Mouse (Mus musculus): ENCODE measurements around the gene Zfand5.
"Not testable (repeated sequence)": the region's sequence is repeated elsewhere in the genome, so short reads cannot be mapped to it uniquely, and the experiment has no call there.

Zfand5 gene

DNA sequence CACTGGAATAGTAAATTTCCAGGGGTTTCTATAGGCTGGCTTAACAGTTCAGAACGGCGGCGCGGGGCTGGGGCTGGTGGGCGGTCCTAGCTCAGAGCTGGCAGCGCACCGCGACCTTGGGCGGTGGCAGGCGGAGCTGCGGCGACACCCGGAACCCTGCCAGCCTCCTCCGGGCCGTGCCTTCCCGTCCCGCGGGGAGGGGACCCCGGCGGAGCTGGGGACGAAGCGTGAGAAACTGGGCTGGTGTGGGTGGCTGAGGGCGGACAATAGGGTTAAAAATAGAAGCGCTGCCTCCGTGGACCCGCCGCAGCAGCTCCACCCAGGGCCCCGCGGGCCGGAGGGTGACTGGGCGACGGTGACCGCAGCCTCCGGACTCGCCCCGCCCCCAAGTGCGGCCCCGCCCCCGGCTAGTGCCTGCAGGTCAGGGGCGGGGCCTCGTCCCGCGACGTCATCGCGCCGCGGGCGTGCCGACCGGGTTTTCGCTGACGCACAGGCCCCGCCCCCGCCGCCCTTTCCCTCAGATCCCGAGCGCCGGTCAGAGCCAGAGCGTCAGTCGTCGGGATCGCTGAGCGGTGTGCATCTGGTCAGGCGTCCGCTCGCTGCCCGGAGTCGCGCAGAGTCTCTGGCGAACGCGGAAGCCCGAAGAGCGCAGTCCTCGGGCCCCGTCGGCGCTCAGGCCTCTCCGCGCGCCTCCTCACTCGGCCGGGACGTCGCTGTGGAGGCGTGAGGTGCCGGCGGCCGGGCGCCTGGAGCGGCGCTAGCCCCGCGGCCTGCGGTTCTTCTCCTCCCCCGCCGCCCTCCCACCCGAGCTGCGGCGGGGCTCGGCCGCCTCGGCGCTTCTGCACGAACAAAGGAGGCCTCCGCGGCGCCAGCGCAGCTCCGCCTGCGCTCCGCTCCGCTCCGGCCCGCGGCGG is at the start of gene Zfand5:
TSS of gene Zfand5 (plus strand) at position 538 of the 914 bp plus-strand sequence.
- peak; percentile 98 for DNase-seq (ENCODE audit: extremely low spot score, low spot score)

DNA sequence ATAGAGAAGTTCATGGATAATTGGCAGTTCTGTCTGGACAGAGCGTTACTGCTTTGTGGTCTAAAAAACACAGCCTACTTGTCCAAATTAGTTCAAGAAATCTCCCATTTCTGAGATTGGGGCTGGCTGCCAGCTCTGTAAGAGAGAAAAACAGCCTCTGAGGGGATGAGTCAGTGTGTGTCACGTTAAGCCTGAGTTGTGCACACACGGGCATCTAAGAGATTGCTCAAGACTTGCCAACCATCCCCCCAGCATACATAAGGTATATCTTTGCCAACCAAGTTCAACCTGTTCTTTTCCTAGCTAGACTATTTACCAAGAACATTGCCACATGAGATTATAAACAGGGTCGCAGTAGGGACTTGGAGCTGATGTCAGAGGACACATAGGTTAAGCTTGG is 44.9 kb upstream of the Zfand5 start:
- no peak for DNase-seq (ENCODE audit: extremely low spot score, low spot score)

DNA sequence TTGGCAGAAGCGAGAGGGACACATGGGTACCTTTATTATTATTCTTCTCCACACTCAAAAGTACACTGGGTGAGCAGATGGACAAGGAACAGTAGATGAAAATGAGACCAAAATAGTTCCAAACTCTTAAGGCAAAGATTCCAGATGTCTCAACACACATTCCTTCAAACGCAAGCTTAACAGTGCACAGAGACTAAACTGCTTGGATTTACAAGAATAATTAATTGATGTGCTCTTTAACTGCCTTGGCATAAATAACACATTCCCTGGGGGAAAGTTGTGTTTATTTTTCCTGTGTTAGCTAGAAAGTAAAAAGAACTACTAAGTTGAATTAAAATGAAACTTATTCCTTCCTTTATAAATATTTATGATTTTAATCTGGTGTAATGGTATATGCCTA is 44.3 kb upstream of the Zfand5 start:
- no peak for DNase-seq (ENCODE audit: extremely low spot score, low spot score)

DNA sequence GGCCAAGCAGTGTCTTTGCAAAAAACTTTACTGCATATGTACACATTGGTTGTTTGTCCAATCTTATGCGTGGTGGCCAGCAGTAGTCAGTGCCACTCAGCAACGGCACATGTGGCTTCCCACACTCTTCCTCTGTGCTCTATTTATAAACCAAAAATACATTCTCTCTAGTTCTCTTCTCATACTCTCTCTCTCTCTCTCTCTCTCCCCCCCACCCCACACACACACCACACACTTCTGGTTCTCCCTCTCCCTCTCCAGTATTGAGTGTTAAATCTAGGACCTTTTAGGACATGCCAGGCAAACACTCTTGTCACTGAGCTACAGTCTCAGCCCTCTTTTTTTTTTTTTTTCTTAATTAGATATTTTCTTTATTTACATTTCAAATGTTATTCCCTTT is 23.3 kb upstream of the Zfand5 start:
- not testable (repeated sequence) for DNase-seq (ENCODE audit: extremely low spot score, low spot score)

DNA sequence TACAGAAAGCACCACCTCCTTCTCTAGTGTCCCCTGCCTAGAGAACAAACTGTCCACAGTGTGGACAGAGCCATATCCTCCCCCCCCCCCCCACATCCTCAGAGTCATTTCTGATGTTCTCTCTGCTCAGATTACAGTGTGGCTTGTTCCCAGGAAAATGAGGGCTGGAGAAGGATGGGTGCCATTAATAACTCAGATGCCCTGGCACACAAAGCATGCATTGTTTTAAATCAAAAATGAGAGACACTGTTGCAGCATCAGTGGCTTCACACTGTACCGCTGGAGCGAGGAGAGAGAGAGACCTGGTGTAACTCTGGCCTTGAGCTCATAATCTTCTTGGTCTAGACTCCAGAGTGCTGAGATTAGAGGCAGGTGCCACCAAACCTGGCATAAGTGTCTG is 18.2 kb upstream of the Zfand5 start:
- no peak for DNase-seq (ENCODE audit: extremely low spot score, low spot score)

DNA sequence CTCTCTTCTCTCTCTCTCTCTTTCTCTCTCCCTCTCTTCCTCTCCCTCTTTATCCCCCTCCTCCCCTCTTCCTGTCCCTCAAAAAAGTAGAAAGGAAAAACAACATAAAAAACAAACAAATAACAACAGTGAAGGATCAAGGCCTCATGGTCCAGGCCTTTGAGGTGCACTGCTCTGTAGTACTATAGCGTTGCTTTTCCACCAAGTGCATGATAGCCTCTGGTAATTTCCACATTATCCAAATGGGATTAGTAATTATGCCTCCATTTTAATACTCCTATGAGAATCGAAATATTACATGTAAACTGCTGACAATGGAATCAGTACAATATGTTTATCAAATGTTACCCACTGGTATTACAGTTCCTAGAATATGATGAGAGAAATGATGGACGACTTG is 16.2 kb upstream of the Zfand5 start:
- no peak for DNase-seq (ENCODE audit: extremely low spot score, low spot score)

DNA sequence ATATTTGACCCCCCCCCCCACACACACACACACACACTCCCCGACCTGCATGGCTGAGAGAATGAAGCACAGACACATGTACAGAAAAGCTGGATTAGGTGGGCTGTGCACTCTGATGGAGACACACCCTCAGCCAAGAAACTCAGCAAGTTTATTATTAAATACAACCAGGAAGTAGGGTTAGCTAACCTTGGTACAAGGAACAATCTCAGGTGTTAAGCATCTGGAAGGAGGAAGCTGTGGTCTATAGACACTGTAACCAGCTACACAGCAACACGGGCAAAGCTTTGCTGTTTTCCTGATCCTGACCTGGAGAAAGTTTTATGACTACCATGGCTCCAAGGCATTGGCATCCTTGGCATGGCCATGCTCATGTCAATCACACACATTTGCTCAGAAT is 12.6 kb upstream of the Zfand5 start:
- DNase-seq (ENCODE audit: extremely low spot score, low spot score) = no peak

DNA sequence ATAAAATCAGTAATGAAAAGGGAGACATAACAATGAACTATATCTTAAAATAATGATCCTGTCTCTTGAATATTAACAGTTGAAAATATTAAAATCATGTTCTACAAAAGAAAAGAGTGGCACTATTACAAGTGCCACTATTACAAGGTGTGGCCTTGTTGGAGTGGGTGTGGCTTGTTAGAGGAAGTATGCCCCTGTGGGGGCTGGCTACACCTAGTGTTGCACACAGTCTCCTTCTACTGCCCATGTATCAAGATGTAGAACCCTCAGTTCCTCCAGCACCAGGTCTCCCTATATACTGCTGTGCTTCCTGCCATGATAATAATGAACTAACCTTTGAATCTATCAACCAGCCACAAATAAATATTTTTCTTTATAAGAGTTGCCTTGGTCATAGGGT is 11.8 kb upstream of the Zfand5 start:
- DNase-seq (ENCODE audit: extremely low spot score, low spot score) = no peak

DNA sequence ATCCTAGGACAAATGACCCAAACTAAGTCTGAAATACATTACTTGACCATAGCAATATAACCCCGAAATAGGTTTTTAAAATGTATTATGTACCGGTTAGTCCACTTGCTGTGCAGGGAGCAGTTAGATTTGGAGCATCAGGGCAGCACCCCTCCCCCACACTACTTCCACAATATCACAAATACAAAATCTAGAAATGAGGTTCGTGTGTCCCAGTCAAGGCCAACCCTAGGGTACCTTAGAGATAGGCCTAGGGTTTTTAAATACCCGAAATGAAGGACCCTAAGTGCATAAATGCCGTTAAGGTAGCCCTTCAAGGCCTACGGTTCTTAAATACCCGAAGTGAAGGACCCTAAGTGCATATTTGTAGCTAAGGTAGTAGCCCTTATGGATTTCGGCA is 892 bp upstream of the Zfand5 start:
- DNase-seq (ENCODE audit: extremely low spot score, low spot score) = no peak

DNA sequence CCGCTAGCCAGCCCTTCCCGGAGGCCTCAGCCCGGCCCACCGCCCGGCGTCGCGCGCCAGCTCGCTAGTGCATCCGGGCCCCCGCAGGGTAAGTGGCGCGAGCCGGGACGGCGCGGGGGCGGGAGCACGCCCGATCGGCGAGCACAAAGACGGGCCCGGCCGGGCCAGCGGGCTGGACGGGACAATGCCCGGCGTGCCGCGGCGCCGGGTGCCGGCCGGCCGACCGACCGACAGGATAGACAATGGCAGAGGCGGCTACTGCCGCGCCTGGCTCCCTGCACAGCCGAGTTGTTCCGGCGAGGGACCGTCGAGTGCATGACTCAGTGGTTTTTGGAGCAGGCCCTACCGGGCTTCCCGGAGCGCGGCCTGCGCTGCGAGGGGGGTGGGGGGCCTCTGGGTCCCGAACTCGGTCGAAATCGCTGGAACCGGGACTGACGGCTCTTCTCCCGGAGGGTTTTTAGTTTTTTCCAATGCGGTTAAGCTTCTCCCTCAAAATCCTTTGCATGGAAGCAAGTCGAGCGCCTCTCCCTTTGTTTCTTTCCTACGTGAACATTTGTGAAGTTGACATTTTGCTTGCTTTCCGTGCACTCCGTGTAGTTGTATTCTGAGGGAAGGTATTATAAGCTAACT is 692 bp downstream of the Zfand5 start:
- peak; percentile 81 for DNase-seq (ENCODE audit: extremely low spot score, low spot score)

DNA sequence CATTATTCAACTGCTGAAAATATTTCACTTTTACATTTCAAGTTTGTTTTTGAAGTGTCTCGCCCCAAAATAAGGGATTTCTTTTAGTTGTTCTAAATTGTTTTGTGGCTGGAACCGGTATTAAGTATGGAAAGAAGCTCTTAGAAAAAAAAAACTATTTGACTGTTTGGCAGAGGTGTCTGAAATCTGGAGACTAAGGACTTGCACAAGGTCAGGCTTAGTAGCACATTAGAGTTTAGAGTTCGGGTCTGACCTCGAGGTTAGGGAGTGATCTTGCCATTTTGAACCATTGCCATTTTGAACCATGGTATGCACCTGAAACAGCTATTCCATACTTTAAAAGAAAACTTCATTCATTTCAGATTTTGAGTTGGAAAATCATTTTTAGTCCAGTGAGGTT is 1.4 kb downstream of the Zfand5 start:
- DNase-seq (ENCODE audit: extremely low spot score, low spot score) = no peak

DNA sequence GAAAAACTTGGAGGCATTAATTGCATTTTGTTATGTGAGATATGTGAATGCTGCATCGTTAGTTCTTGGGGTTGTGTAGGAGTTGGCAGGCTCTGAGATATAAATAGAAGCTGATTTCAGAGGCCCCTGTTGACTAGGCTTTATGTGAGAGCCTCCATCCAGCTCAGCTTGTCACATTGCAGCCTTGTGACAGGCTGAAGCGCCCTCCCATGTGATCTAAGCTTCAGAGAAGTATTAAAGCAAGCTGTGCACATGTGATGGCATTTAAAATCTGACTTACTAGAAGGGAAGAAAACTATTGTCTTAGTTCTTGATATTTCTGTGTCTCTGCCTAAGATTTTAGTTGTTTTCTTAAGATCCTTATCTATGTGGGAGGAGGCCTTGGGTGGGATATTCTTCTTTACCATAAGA is 2.1 kb downstream of the Zfand5 start:
- peak; percentile 23 for DNase-seq (ENCODE audit: extremely low spot score, low spot score)

DNA sequence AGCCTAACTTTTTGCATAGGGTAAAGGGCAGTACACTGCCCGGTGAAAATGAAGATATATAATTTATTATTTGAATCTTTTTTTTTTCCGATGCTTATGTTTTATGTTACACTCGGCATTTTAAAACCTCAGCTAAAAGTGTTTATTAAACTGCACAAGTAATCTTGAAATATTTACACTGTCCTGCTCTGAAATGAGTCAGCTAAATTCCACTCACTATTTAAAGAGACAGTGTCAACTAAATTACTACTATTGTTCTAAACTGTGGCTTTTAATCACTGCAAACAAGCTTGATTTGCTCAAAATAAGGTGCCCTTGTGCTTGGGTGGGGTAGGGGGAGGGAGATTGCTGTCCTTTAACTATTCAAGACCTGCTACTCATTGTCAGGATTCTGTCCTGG is 2.6 kb downstream of the Zfand5 start:
- no peak for DNase-seq (ENCODE audit: extremely low spot score, low spot score)

DNA sequence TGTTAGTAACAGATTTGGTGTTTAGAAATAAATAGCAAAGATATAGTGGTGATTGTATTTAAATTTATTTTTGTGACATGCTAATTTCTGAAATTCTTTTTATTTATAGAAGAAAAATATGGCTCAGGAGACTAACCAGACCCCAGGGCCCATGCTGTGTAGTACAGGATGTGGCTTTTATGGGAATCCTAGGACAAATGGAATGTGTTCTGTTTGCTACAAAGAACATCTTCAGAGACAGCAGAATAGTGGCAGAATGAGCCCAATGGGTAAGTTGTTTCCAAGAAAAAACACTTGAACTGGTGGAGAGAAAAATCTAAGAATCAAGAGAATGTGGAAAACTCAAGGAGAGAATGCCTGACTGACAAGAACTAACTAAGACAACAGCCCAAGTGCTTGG is 4.2 kb downstream of the Zfand5 start:
- DNase-seq (ENCODE audit: extremely low spot score, low spot score) = no peak

DNA sequence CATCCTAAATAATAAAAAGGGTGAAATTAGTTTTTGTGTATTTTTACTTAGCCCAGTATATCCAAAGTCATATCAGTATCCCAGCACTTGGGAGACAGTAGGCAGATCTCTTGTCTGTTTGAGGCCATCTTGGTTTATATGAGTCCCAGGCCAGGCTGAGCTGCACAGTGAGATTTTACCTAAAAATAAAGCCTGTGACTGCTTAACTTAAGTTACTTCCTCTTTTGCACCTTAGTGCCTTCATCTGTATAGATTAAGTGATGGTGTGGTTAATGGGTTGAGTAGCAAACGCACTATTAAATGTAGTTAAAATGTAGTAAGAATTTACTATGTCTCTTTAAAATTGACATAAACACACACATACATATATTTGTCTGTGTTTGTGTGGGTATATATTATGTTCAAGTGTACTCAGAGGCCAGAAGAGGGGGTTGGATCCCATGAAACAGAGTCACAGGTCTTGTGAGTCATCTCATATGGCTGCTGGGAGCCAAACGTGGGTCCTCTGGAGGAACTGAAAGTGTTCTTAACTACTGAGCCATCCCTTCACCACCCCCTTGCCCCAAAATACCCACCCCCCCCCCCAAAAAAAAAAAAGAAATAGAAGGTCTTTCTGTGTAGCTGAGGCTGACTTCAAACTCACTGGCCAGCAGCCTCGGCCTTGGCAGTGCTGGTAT is 14.5 kb downstream of the Zfand5 start:
- no peak for DNase-seq (ENCODE audit: extremely low spot score, low spot score)

DNA sequence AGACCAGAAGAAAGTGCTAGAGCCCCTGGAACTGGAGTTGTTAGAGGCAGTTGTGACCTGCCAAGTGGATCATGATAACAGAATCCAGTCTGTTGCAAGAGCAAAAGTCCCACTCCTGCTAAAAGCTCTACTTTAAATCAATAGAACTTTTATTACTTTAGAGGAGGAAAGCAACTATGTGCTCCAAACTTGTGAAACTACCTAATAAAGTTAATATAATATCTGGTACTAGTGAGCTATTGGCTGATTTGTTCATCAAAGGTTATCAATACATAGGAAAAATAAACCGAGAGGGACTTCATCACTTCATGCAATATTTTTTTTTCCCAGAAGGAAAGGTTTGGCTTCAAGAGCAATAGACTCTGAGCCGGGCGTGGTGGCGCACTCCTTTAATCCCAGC is 25.3 kb downstream of the Zfand5 start:
- DNase-seq (ENCODE audit: extremely low spot score, low spot score) = no peak

DNA sequence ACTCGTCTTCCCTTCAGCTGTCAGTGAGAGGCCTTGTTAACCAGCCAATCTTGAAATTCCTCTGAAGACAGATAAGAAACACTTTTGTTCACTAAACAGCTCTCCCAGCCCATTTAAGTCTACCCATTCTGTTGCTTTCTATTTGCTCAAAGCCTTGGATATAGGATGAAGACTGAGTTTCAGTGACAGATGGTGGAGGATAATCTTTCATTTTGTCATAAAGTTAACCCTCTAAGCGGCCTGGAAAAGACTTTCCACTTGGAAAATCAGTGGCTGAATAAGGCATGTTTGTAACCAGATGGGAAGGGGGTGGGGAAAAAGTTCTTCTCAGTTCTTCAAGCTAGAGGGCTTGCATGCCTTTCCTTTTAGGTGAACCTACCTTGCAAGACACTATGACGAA is 29.7 kb downstream of the Zfand5 start:
- DNase-seq (ENCODE audit: extremely low spot score, low spot score) = no peak

DNA sequence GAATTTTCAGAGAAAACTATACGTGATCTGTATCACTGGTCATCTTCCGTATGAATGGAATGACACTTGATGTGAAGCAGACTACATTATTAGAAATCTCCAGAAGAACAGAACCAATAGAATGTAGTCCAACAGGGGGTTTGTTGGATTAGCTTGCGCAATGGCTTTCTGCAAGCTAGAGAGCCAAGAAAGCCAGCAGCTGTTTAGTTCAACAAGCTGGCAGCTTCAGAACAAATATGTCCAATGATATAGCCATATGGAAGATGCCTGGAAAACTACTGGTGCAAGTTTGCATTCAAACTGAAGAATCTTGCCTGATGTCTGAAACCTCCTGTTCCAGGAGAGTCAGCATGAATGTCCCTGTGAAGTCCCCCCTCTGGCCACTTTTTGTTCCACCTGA is 35.7 kb downstream of the Zfand5 start:
- no peak for DNase-seq (ENCODE audit: extremely low spot score, low spot score)

DNA sequence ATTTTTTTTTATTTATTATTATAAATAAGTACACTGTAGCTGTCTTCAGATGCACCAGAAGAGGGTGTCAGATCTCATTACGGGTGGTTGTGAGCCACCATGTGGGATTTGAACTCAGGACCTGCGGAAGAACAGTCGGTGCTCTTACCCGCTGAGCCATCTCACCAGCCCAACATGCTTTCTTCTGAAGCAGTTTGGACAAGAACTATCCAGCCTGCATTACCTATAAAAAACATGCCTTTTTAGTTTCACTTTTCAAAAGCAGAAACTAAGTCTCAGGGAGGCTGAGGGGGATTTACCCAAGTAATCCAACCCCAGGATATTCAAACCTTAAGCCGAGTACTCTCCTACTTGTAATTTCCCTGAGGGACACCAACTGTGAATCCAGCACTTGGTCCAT is 38.3 kb downstream of the Zfand5 start:
- not testable (repeated sequence) for DNase-seq (ENCODE audit: extremely low spot score, low spot score)

DNA sequence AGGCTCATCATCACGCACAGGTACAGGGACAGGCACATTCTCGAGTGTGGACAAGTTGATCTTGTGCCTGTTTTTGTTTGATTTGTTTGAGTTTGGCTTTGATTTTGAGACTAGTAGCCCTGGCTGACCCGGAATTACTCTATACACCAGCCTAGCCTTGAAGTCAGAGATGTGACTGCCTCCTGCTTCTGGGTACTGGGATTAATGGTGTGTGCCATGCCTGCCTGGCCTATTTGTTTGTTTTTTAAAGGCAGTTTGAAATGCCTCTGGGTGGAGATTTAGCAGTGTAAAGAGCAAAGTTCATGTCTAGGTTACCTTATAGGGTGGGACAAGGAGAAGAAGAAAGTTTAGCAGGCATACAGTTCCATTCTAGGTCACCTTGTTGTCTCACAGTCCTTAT is 43.6 kb downstream of the Zfand5 start:
- no peak for DNase-seq (ENCODE audit: extremely low spot score, low spot score)

DNA sequence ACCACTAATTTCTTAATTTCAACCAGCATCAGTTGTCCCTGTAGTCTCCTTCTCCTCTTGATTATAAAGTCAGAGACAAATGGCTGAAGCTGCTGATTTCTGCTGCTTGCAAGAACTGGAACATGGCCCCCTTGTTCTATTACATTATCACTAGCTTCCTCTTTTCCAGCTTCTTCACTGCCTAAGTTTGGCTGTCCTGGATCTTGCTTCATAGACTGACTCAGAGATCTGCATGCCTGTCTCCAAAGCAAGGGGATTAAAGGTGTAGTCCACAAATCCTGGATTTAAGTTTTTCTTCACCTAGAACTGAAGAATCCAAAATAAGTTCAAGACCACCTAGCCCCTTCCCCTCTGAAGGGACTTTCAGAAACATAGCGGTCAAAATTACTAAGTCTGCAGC is 47.5 kb downstream of the Zfand5 start:
- DNase-seq (ENCODE audit: extremely low spot score, low spot score) = no peak

DNA sequence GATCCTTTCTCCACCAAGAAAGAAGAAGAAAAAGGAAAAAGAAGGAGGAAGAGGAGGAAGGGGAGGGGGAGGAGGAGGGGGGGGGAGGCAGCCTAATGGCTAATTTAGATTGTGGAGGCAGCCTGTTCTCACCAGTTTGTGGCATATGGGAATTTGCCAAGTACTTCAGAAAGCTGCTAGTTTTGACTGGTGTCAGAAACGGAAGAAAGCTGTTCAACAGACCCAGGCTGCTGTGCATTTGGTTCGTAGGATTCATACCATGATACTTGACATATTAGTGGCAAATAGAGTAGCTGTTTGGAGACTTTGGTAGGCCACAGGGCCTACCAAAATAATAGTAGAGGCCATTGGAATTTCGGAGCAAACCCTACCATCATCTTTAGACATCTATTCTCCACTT is 53.3 kb downstream of the Zfand5 start:
- DNase-seq (ENCODE audit: extremely low spot score, low spot score) = no peak
